Mouse (Mus musculus) layer of hippocampus, adult 6 months (tissue): ENCODE measurements around the gene Gm3194. TPM values are rescaled to one million over a fixed set of nuclear protein-coding genes. Genes with fewer than 3 reads are reported as not detected.

ENCODE experiments used
- long read RNA-seq, 2 experiments: library from polyadenylated mRNA; unstranded; transcript quantifications; one replicate each; pipeline ENCODE4 v2.0.0; 2019 to 2020
- polyA plus RNA-seq: library from polyadenylated mRNA; unstranded; fragments of <200 nt; fragmentation: Nextera tagmentation; gene quantifications from 2 replicates; pipeline ENCODE4 v1.2.3, GENCODE M21; 2021

The Gm3194 gene
- polyA plus RNA-seq, result 0.48 and 0.63 TPM in 2 replicates
- long read RNA-seq, experiment 1, partial matches to known transcripts, result 0 of 2 reads
- long read RNA-seq, experiment 1, other reads (novel, unspliced or antisense), result 2 of 2 reads
- long read RNA-seq, experiment 2, partial matches to known transcripts, result 0 of 8 reads
- long read RNA-seq, experiment 2, other reads (novel, unspliced or antisense), result 8 of 8 reads

DNA sequence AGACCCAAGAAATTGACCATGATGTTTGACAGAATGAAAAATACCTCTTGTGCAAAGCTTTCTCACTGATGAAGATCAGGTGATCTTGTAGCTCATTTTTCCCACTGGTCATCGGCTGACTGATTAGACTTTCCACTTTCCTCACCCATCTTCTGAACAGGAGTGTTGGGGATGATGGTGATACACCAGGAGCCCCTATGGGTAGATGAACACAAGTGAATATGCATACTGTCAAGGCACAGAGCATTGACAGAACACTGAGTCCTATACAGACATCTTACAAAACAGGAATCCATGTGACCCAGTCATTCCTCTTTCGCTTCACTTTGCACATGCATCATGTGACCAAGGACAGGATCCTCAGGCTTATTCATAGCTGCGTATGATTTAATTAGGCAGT lies at the start of gene Gm3194:
TSS of gene Gm3194 (minus strand) at position 101 of the 400 bp plus-strand sequence.

DNA sequence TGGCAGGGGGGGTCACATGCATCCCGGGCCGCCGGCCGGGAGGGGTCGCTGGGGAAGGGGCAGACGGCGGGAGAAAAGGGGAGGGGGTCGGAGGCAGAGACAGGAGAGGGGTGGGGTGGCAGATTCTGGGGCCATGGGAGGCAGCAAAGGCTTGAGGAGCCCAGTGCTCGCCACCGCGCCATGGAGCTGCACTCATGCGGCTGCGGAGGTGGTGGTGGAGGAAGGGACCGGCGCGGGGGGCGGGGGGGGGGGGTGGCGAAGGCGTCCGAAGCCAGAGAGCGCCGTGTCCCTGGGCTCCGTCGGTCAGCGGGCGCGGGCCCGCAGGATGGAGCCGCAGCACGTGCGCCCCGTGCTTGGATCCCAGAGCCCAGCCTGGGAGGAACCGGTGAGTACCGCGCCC lies 46.1 kb upstream of the Gm3194 start, which contains the start of gene Gm3488:
TSS of gene Gm3488 (plus strand) at position 301 of the 400 bp plus-strand sequence.

DNA sequence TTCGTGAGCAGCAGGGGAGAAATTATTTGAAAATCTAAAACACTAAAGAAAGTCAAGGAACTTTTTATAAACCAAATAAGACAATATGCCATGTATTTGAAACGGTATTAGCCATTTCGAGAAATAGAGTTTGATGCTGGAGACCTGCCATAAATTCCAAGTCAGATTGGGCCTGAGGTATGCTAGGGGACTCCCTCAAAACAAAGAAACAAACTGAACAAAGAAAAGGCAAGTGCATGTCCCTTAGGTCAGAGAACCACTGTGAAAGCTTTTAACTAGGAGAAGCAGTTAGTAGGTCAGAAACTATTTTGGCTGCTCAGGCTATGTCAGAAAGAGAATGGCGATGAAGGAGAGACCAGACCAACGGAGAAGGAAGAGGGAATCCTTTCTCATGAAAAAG lies 28.6 kb upstream of the Gm3194 start, which contains the start of gene Gm3187:
TSS of gene Gm3187 (plus strand) at position 301 of the 400 bp plus-strand sequence.

DNA sequence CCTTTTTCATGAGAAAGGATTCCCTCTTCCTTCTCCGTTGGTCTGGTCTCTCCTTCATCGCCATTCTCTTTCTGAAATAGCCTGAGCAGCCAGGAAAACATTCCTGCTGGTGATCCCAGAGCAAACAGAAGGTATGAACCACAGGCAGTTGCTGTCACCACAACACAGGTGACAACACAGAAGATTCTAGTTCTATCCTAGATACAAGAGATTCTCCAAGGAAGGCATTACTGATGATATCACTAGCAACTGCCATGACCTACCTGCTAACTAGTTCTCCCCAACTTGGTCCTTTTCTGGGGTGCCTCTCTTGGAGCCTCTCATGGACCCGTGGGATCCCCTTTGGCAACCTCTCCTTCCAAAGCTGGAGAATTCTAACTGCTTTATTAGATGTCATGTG lies 22.5 kb upstream of the Gm3194 start, which contains the start of gene Gm8246:
TSS of gene Gm8246 (minus strand) at position 101 of the 400 bp plus-strand sequence.

DNA sequence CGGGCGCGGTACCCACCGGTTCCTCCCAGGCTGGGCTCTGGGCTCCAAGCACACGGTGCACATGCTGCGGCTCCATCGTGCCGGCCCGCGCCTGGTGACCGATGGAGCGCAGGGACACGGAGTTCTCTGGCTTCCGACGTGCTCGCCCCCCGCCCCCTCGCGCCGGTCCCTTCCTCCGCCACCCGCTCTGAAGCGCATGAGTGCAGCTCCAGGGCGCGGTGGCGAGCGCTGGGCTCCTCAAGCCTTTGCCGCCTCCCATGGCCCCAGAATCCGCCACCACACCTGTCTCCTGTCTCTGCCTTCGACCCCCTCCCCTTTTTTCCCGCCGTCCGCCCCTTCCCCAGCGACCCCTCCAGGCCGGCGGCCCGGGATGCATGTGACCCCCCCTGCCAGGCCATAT lies 66.3 kb downstream of the Gm3194 start, which contains the start of gene Gm3500:
TSS of gene Gm3500 (minus strand) at position 101 of the 400 bp plus-strand sequence.

Other genes with a start within 250 kb of the Gm3194 start
- not detected in 2 replicates for gene Gm3526, start 194.9 kb downstream of the Gm3194 start, polyA plus RNA-seq
- not detected in 2 replicates for gene Gm3542, start 120.5 kb downstream of the Gm3194 start, polyA plus RNA-seq
- 0.16 and 0.24 TPM in 2 replicates for gene Gm3500, start 66.4 kb downstream of the Gm3194 start, polyA plus RNA-seq
- not detected in 2 replicates for gene Gm8246, start 22.4 kb upstream of the Gm3194 start, polyA plus RNA-seq
- gene Gm3187, start 28.7 kb upstream of the Gm3194 start, polyA plus RNA-seq, result not detected in 2 replicates
- gene Gm3488, start 46.2 kb upstream of the Gm3194 start, polyA plus RNA-seq, result 0.87 and 1.2 TPM in 2 replicates
- 0.11 TPM in 1 of 2 replicates, not detected in the other for gene Gm3532, start 83.0 kb upstream of the Gm3194 start, polyA plus RNA-seq
- gene Gm8265, start 177.6 kb upstream of the Gm3194 start, polyA plus RNA-seq, result not detected in 2 replicates
- not detected in 2 replicates for gene Gm9603, start 232.0 kb upstream of the Gm3194 start, polyA plus RNA-seq